Mouse (Mus musculus) embryo, embryonic 9.5 days (tissue): Measurements from ENCODE around the gene C1ql2.

ENCODE experiments used
- DNase-seq: peaks from one replicate; pipeline ENCODE4 v3.0.0-alpha.2; 2017; ENCODE audit errors: extremely low spot score

The C1ql2 gene

DNA sequence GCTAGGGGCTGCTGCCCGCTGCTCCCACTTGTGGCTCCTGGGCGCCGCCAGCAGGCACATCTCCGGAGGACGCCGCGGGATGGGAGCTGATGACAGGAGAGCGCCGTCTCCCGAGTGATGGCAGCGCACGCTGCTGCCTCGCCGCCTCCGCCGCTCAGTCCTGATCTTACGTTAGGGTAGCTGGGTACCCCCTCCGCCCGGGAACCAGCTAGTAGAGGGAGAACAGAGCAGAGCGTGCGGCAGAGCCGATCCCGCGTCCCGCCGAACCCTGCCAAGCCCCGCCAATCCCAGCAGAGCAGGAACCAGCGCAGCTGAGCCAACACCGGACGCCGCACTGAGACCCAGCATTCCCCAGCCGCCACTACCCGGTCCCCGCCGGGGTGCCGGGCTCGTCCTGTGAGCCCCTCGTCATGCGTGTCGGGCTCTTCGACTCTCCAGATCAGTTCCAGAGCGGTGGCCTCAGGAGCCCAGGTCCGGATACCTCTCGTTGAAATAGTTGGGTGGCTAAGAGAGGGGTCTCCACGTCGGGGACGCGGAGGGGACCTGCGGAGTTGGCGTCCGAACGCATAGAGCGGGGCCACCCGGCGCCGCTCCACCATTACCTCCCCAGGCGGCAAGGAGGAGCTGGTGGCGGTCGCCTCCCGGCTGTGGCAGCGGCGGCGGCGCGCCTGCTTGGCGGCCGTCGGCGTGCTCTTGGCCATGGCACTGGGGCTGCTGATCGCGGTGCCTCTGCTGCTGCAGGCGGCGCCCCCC, at the start of gene C1ql2:
Gene C1ql2 (plus strand): TSS at position 164 of the 753 bp plus-strand sequence.
- peak; percentile 42 for DNase-seq

DNA sequence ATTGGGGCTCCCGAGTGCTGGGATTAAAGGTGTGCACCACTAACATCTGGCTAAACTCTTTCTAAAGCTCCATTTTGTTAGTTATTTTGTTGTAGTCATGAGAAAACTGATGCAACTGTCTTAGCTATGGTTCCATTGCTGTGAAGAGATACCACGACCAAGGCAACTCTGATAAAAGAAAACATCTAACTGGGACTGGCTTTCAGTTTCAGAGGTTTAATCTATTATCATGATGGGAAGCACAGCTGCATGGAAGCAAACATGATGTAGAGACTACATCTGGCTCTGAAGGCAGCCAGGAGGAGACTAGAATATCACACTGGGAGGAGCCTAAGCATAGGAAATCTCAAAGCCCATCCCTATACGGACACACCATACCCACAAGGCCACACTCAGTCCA, 48.7 kb upstream of the C1ql2 start:
- no peak for DNase-seq

DNA sequence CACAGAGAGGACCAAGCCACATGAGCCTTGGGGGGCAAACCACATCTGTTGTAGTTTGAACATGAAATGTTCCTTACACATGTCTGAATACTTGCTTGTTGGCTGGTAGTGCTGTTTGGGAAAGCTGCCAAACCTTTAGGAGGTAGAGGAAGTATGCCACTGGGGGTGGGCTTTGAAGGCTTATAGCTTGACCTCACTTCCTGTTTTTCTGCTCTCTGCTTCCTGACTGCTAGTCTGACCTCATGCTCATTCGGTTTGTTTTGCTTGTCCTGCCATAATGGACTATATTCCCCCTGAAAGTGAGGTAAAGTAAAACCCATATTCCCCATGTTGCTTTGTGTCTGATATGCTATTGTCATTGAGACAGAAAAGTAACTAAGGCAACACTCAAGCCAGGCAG, 46.6 kb upstream of the C1ql2 start:
- DNase-seq: no peak

- DNase-seq: no peak
Observed at GRCm38 (mm10) chr1:120296936-120297335, 43.4 kb upstream of the C1ql2 start.

DNA sequence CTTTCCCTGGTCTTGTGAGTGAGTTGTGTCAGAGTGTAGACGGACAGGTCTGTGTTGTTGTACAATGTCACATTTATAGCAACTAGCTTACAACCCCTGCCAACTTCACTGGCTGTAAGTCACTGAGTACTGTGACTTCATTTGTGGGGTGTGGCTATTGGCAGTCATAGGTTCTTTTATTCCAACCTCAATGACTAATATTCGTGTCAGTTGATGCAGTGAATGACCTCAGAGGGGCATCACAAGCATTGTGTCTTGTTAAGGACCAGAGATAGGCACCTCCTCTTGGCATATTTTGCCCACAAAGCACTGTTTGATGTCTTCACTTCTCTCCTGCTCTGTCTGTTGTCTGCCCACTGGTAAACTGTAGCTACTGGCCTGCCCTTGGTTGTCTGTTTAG, 34.6 kb upstream of the C1ql2 start:
- DNase-seq: no peak

GRCm38 (mm10) chr1:120321270-120322021, 18.9 kb upstream of the C1ql2 start:
- DNase-seq: no peak

DNA sequence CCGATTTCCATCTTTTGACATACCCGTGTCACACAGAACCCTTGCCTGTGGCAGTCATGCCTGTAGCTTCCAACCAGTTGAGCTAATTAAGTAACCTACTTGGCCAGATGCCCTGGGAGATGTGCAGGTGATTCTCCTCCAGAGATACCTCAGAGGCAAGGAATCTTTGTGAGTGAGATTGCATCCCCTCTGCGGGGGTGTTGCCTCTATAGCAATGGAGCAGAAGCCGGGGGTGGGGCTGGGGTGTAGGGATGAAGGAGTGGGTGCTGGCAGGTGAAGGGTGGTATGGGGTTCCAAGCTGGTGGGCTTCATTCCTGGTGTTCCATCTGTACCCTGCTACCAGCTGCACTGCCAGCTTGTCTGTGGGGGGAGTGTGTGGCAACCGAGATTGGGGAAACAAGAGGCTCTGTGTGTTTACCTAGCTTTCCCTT, 17.2 kb upstream of the C1ql2 start:
- no peak for DNase-seq

GRCm38 (mm10) chr1:120327714-120328113, 12.7 kb upstream of the C1ql2 start:
- DNase-seq: peak; percentile 48

DNA sequence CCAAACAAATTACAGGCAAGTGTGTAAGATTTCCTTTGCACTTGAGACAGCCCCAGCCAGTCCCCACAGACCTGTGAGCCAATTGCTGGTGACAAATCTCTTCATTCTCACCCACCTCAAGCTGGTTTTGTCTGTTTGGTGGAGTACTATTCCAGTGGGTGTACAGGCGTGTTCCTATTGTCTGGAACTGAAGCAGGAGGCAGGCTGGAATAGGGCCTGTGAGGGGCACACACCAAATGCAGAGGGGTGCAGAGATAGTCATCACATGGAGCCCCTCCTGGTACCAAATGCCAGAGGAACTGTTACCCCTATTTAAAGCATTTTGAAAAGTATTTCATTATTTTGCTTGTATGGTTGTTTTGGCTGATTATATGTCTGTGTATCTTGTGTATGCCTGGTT, 12.2 kb upstream of the C1ql2 start:
- DNase-seq: no peak

- DNase-seq: peak; percentile 61
Observed at GRCm38 (mm10) chr1:120331841-120332240, 8.5 kb upstream of the C1ql2 start.

GRCm38 (mm10) chr1:120337970-120338369, 2.4 kb upstream of the C1ql2 start:
- DNase-seq: no peak

GRCm38 (mm10) chr1:120341172-120341675, 842 bp downstream of the C1ql2 start:
- DNase-seq: peak; percentile 25

- no peak for DNase-seq
Observed at GRCm38 (mm10) chr1:120341811-120342370, 1.5 kb downstream of the C1ql2 start.

DNA sequence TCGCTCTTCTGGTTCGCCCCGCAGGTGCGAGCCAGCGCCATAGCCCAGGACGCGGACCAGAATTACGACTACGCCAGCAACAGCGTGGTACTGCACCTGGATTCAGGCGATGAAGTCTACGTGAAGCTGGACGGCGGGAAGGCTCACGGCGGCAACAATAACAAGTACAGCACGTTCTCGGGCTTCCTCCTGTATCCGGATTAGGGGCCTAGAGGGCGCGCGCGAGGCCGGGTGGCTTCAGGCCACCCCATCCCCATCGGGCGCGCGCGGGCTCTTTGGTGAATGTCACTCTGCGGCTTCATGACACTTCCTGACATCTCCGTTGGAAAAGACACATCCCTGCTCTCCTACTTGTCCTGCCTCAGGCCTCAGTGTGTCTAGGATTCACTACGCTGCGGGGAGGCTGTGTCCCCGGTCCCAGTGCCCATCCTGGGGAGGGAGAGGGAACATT, 2.0 kb downstream of the C1ql2 start:
- peak; percentile 65 for DNase-seq

DNA sequence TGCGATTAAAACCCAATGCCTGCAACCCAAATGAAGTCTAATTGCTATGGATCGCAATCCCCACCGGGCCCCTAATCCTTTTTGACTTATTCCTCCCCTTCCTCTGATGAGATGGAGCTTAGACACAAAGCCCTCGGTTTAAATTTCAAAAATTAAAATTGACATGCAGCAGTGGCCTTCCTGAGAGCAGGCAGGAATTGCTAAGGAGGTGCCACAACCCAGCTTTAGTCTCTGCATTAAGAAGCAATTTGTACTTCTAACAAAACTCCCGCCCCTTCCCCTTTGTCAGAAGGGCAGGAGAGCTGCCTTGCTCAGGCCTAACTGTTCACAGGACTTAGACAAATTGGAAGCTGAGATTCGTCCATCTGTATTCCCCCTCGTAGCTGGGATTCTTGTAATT, 4.6 kb downstream of the C1ql2 start:
- no peak for DNase-seq

DNA sequence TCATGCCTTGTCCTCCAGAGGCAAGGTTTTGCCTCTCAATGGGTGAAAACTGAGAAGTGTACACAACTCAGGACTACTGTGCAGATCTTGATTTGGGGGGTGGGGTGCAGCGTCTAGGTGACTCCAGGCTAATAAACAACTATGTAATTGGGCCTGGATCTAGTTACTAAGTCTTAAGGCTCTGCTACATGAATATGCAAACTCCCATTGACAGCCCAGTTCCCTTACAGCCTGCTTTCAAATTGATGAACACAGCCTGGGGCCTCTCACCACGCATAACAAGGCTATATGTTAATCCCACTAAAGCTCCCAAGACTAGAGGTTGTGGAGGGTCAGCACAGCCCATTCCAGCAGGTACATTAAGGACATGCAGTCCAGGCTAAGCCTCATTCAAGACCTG, 14.0 kb downstream of the C1ql2 start:
- DNase-seq: no peak

- peak; percentile 23 for DNase-seq
Observed at GRCm38 (mm10) chr1:120357371-120358274, 17.2 kb downstream of the C1ql2 start.

DNA sequence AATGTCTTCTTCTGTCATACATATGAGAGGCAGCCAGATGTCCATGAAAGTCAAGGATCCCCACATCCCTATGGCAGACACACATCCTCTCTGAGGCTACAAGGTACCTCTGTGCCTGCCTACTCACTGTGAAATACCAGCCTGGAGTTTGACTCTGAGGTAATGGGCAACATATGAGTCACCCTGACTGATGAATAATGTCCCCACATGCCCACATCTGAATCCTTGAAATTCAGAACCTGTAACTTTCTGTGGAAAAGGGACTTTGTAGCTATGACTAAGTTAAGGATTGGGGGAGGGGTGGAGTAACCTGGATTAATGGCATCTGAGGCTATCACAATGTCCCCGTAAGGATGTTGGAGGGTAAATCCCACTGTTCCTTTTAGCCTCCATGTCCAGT, 23.3 kb downstream of the C1ql2 start:
- no peak for DNase-seq

DNA sequence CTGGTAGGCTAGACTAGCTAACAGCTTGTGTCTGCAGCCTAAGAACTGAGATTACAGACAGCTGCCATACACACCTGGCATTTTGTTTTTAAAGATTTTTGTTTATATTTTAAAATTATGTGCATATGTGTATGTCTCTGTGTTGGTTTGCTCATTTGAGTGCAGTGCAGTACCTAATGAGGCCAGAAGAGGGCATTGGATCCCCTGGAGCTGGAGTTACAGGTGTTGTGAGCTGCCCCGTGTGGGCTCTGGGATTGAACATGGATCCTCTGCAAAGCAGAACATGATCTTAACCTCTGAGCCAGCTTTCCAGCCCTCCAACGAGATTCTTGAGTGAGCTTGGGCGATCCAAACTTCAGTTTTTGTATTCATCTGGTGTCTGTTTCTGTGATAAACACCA, 27.8 kb downstream of the C1ql2 start:
- no peak for DNase-seq

DNA sequence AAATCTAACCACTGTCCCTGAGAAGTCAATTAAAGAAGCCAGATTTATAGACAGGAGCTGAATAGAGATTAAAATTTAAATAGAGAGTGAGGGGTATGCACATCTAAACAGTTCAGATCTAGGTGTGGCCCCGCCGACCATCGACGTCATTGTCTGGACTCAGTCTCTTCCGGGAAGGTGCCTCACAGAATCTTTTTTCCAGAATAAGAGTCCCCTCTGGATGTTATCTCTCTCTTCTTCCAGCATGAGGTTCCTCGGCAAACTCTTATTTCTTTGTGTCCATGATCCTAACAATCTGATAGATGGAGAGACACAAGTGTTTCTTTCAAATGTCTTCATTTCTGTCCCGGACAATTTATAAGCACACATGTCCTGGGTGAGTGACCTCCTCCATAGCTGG, 33.7 kb downstream of the C1ql2 start:
- no peak for DNase-seq

DNA sequence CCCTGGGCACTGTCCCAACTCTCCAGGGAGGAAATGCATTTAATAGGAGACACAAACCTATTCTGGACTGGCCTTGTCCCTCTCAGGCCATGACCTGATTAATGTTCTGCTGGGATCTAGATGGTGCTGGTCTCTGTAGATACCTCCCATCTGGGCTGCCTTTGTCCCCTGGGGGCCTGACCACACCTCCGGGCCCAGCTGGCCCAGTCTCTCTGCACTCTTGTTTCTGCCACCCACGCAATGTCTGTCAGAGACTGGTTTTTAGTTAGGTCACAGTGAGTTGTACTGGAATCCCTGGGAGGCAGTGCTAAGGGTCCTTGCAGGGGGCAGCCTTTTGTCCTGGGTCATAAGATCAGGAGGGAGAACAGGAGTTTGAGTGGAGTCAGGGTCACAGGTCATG, 34.5 kb downstream of the C1ql2 start:
- no peak for DNase-seq
